Mouse (Mus musculus) heart, postnatal 0 days (tissue): ENCODE measurements around the gene Nfib. TPM values are rescaled to one million over a fixed set of nuclear protein-coding genes. Genes with fewer than 3 reads are reported as not detected.

Experiments
- ATAC-seq: fragments of 200-750 bp; cut with Nextera tagmentation; 2 replicates; pipeline ENCODE4 v1.8.0; 2017; ENCODE audit warnings: low read depth, moderate number of reproducible peaks, moderate library complexity; ENCODE audit not compliant: insufficient read depth
- DNase-seq: peaks from one replicate; pipeline ENCODE4 v3.0.0-alpha.2; 2016; ENCODE audit warnings: low spot score
- H3K27ac ChIP-seq: fragments of 300-500 bp; sonication (generic); 2 replicates; pipeline ENCODE4 v1.5.1; 2014; ENCODE audit warnings: low read depth, mild to moderate bottlenecking
- H3K27me3 ChIP-seq: fragments of 300-500 bp; sonication (generic); 2 replicates; pipeline ENCODE4 v1.6.1; 2014; ENCODE audit warnings: low read length, mixed read lengths; ENCODE audit not compliant: control insufficient read depth, insufficient read depth
- H3K36me3 ChIP-seq: fragments of 300-500 bp; sonication (generic); replicated peaks from 2 replicates; pipeline ENCODE4 v1.6.1; 2014; ENCODE audit warnings: low read length, mixed read lengths; ENCODE audit not compliant: control insufficient read depth, insufficient read depth
- H3K4me1 ChIP-seq: fragments of 300-500 bp; sonication (generic); 2 replicates; pipeline ENCODE4 v1.6.1; 2014; ENCODE audit warnings: antibody characterized with exemption; ENCODE audit not compliant: control insufficient read depth, insufficient read depth
- H3K4me2 ChIP-seq: fragments of 300-500 bp; sonication (generic); 2 replicates; pipeline ENCODE4 v1.6.1; 2014; ENCODE audit warnings: low read depth, mild to moderate bottlenecking, low read length, moderate library complexity
- H3K4me3 ChIP-seq: fragments of 300-500 bp; sonication (generic); 2 replicates; pipeline ENCODE4 v1.5.1; 2014; ENCODE audit warnings: low read depth, low read length
- H3K9ac ChIP-seq: fragments of 300-500 bp; sonication (generic); replicated peaks from 2 replicates; pipeline ENCODE4 v1.6.1; 2014; ENCODE audit warnings: low read depth, low read length, mixed read lengths
- H3K9me3 ChIP-seq: fragments of 300-500 bp; sonication (generic); replicated peaks from 2 replicates; pipeline ENCODE4 v1.6.1; 2016; ENCODE audit warnings: low read length; ENCODE audit not compliant: control insufficient read depth
- CTCF ChIP-seq: IDR thresholded peaks from 2 replicates; pipeline ENCODE4 v1.5.1; 2016; ENCODE audit warnings: antibody characterized with exemption, control low read depth, low read depth
- EP300 ChIP-seq: IDR thresholded peaks from 2 replicates; pipeline ENCODE4 v1.6.1; 2016; ENCODE audit warnings: antibody characterized with exemption, low read depth
- WGBS: fragments of 180-500 bp; shearing (Covaris S2); extraction: QIAGEN DNeasy Blood & Tissue Kit; methylation state at CpG from one replicate; pipeline ENCODE4 v1.1.7; 2014; 5-methylcytosine and 5-hydroxymethylcytosine counted together
- polyA plus RNA-seq: library from polyadenylated mRNA; unstranded; fragments of >200 nt; fragmentation: Nextera tagmentation; extraction: Ambion mirVana; gene quantifications from 2 replicates; pipeline ENCODE4 v1.2.1, GENCODE M21; 2015
- total RNA-seq: library from RNA; depleted of rRNA; stranded (reverse); fragments of >200 nt; gene quantifications from 2 replicates; pipeline ENCODE4 v1.2.3, GENCODE M21; 2014; ENCODE audit warnings: low replicate concordance

The Nfib gene
- total and polyA plus RNA-seq, 2 experiments from 2014 or later = 44.0 to 82.0 TPM

DNA sequence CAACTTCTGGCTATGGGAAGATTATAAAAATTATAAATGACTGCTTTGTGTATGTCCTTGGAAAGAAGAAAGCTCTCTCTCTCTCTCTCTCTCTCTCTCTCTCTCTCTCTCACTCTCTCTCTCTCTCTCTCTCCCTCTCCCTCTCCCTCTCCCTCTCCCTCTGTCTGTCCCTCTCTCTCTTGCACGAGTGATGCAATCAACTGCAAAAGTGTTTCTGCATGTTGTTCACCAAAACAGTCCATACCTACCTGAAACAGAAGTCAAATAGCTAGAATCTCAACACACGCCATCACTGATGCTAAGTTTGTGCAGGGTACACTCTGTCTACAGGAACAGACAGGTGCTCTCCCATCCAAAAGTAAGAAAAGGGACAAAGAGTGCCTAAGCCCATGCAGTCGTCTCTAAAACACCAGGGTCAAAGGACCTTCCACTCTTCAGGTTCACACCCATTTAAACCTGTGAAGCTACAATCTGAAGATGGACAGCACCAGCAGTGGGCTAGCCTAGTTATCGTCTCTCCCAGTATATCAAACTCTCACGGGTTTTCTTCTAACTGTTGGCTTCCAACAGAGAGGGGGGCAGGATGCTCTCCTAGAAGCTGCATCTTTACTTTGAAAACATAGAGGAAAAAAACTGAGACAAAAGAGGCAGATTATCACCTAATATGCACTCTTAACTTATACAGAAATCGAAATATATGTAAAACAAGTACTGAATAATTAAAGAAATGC lies 380.0 kb downstream of the Nfib start:
- DNase-seq (no peak), ATAC-seq (no peak)
- no peak overlapping the region for H3K27ac ChIP-seq
- H3K27me3 ChIP-seq = no peaks in the 10 kb centered on the region
- H3K9ac ChIP-seq = no peak overlapping the region
- no peak overlapping the region for H3K4me2 ChIP-seq
- H3K36me3 ChIP-seq = peaks cover 60% of the 10 kb centered on the region
- H3K9me3 ChIP-seq = no peaks in the 10 kb centered on the region
- no peak overlapping the region for H3K4me3 ChIP-seq
- H3K4me1 ChIP-seq = 0 out of 2 replicates have a peak, but pooled peaks cover 5% of the 10 kb centered on the region
- TF ChIP-seq CTCF = no peak
- TF ChIP-seq EP300 = no peak
- 63% methylated on average over 6 of the region's 6 CpGs for WGBS

DNA sequence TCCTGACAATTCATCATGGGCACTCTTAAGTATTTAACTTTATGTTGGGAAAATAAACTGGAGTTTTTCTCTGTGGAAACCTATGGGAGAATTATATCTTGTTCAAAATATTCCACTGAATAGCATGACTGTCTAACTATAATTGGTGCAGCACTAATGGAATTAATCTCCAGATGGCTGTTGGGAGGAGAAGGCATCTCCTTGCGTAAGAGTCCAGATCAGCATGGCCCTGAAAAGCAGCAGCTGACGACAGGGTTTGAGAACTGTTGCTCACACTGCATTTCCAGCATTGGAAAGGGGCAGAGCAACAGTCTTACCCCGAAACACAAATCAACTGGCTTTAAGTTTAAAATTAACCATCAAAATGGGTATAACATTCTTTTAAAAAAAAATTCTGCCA lies 380.6 kb downstream of the Nfib start:
- ATAC-seq = no peak
- Histone ChIP-seq H3K27me3 (no peaks in the 10 kb centered on the region), H3K9ac (no peak overlapping the region), H3K4me1 (0 out of 2 replicates have a peak, but pooled peaks cover 2% of the 10 kb centered on the region), H3K27ac (no peak overlapping the region), H3K9me3 (no peaks in the 10 kb centered on the region), H3K4me3 (no peak overlapping the region), H3K4me2 (no peak overlapping the region), H3K36me3 (peaks cover 62% of the 10 kb centered on the region)
- no peak for TF ChIP-seq CTCF
- TF ChIP-seq EP300 = no peak
- no peak for DNase-seq
- 59% methylated on average over 3 of the region's 3 CpGs for WGBS

DNA sequence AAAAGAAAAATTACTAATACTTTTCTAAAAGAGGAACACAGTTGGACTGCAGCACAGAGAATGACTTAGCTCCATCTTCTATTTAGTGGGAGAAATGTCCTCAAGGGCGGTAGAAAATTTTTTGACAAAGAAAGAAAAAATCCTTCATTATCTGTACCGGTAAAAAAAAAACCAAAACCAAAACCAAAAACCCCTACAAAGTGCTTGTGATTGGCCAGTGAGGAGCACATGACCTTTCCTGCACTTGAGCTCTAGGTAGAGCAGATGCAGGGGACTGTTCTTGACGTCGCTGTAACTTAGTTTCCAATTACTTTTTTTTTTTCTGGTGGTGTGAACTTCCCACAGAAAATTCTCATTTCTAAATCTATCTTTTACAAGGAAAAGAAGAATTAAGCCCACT lies 384.5 kb downstream of the Nfib start:
- Histone ChIP-seq H3K4me3 (no peak overlapping the region), H3K4me1 (peaks cover 16% of the 10 kb centered on the region), H3K9ac (no peak overlapping the region), H3K36me3 (peaks cover 51% of the 10 kb centered on the region), H3K4me2 (no peak overlapping the region), H3K9me3 (no peaks in the 10 kb centered on the region), H3K27me3 (no peaks in the 10 kb centered on the region), H3K27ac (no peak overlapping the region)
- DNase-seq (no peak), ATAC-seq (no peak)
- TF ChIP-seq EP300 (no peak), CTCF (no peak)
- WGBS = 79% methylated on average over 4 of the region's 4 CpGs

DNA sequence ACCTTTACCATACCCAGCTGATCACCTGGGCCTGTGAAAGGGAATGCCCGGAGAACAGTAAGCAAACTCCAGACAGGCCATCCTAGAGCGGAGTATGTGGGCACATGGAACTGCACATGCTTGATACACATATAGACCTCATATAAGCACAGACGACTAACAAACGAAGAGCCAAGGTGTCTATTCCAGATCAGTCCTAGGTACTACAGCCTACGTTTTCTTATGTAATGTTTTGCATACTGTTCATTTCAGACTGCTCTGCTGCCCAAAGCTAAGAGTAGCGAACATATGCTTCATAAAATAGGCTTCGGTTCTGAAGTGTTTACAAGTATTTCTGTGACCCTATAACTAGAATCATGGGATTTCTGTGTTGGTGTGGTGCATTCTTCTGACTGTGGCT lies 386.2 kb downstream of the Nfib start:
- H3K9me3 ChIP-seq = no peaks in the 10 kb centered on the region
- H3K4me2 ChIP-seq = no peak overlapping the region
- ATAC-seq (no peak), DNase-seq (no peak)
- TF ChIP-seq EP300 = no peak
- no peak for TF ChIP-seq CTCF
- H3K9ac ChIP-seq = no peak overlapping the region
- H3K36me3 ChIP-seq = peaks cover 54% of the 10 kb centered on the region
- H3K27me3 ChIP-seq = no peaks in the 10 kb centered on the region
- H3K4me1 ChIP-seq = peaks cover 19% of the 10 kb centered on the region
- WGBS = 90% methylated on average over 7 of the region's 7 CpGs
- no peak overlapping the region for H3K27ac ChIP-seq
- no peak overlapping the region for H3K4me3 ChIP-seq

DNA sequence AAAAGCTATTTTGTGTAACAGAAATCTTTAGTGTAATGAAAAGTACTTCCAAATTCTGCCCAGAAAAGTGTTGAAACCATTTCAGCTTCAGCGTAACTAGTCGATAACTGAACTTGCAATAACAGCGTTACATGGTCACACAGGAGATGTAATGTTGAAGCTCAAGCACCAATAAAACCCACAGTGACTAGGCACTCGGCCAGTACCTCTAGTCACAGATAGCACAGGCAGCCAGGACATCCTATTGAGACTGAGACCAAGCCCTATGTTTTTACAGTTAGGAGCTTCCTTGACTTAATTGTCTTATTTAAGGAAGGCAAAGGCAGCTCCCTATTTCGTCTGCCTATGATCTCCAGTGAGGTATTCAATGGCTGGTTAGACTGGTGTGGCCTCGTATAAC lies 389.4 kb downstream of the Nfib start:
- no peaks in the 10 kb centered on the region for H3K9me3 ChIP-seq
- peaks cover 30% of the 10 kb centered on the region for H3K4me1 ChIP-seq
- peak overlapping the region; percentile 31; the same call in 1 of the 2 replicates for H3K4me2 ChIP-seq
- H3K4me3 ChIP-seq = no peak overlapping the region
- H3K27me3 ChIP-seq = no peaks in the 10 kb centered on the region
- H3K27ac ChIP-seq = peak overlapping the region; percentile 76
- WGBS = 9% methylated on average over 6 of the region's 6 CpGs
- TF ChIP-seq EP300 (no peak), CTCF (no peak)
- ATAC-seq (0 out of 2 replicates have a peak, but pooled peaks have one; percentile 52), DNase-seq (peak; percentile 75)
- no peak overlapping the region for H3K9ac ChIP-seq
- H3K36me3 ChIP-seq = peaks cover 23% of the 10 kb centered on the region

DNA sequence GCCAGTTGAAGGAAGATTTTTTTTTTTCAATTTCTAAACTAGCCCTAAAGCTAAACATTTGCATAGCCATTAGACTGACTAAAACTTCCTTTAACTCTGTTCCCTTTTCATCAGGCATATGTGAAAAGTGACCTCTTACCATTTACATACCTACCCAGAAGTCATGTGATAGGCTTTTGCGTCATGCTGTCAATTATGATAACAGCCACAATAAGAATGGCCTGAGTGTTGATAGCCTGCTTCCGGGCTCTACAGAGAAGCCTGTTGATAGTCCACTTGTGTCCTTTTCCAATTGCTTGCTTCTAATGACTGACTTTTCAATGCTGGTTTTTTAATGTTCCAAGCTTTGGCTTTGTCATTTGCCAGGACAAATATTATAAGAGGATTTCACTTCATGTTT lies 389.8 kb downstream of the Nfib start:
- Histone ChIP-seq H3K27me3 (no peaks in the 10 kb centered on the region), H3K4me2 (no peak overlapping the region; the same call in 1 of the 2 replicates), H3K4me3 (no peak overlapping the region), H3K9ac (no peak overlapping the region), H3K27ac (peak overlapping the region; percentile 76), H3K9me3 (no peaks in the 10 kb centered on the region), H3K36me3 (peaks cover 19% of the 10 kb centered on the region), H3K4me1 (peaks cover 35% of the 10 kb centered on the region)
- no peak for TF ChIP-seq CTCF
- no peak for TF ChIP-seq EP300
- ATAC-seq (peak; percentile 83), DNase-seq (peak; percentile 86)
- 9% methylated on average over 2 of the region's 2 CpGs for WGBS
